Mouse (Mus musculus): ENCODE results near the gene Pnp. TPM values are rescaled to one million over a fixed set of nuclear protein-coding genes. Genes with fewer than 3 reads are reported as not detected.
A peak's percentile ranks its signal among the peaks of the same experiment; 100 is the strongest.
"Not testable (repeated sequence)": the region's sequence is repeated elsewhere in the genome, so short reads cannot be mapped to it uniquely, and the experiment has no call there.

Gene Pnp
- polyA plus RNA-seq, 1 experiment from 2014 or later = 48.8 TPM

DNA sequence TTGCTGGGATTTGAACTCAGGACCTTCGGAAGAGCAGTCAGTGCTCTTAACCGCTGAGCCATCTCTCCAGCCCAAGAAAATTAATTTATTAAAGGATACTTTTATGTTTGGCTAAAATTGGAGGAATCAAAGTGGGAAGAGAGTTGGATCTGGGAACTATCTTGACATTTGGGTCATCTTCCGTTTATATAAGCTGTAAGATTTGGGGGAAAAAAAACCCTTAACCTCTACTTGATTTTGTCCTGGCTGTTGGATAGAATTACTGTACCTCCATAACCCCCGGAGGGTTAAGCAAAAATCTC, 26.1 kb upstream of the Pnp start:
- ATAC-seq (ENCODE audit: insufficient number of reproducible peaks, insufficient read depth, low FRiP score, low TSS enrichment) = no peak
- Histone ChIP-seq H3K27me3 (no peaks in the 10 kb centered on the region), H3K4me3 (no peak overlapping the region), H3K36me3 (no peaks in the 10 kb centered on the region), H3K9ac (no peak overlapping the region), H3K27ac (no peak overlapping the region), H3K4me2 (replicated peaks) (no peak overlapping the region), H3K9me3 (no peaks in the 10 kb centered on the region), H3K4me1 (peaks cover 8% of the 10 kb centered on the region; the same call in 1 of the 2 replicates)
- WGBS = 77% methylated on average over 4 of the region's 4 CpGs

DNA sequence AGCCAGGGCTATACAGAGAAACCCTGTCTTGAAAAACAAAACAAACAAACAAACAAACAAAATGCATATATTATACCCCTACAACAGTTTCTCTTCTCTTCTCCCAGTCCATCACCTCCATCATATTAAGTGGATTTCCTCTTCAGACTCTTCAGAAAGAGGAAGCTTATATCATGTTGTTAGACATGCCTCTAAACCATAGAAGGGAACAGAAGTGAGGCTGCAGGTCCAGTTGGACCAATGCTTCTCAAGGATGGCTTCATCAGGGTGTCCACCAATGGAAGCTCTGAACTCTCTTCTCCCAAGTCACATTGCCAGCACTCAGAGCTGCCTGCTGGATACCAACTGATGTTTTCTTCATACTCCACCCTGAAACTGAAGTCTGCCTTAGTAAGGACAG, 25.6 kb upstream of the Pnp start:
- ATAC-seq (ENCODE audit: insufficient number of reproducible peaks, insufficient read depth, low FRiP score, low TSS enrichment); H3K4me1 ChIP-seq; H3K9ac ChIP-seq; H3K36me3 ChIP-seq; H3K27me3 ChIP-seq; H3K9me3 ChIP-seq; H3K4me3 ChIP-seq; H3K27ac ChIP-seq; H3K4me2 ChIP-seq (replicated peaks): not testable (repeated sequence)

GRCm38 (mm10) chr14:50908126-50908525, 22.8 kb upstream of the Pnp start:
- Histone ChIP-seq H3K27me3 (no peaks in the 10 kb centered on the region), H3K4me2 (replicated peaks) (no peak overlapping the region), H3K9me3 (no peaks in the 10 kb centered on the region), H3K27ac (no peak overlapping the region), H3K9ac (no peak overlapping the region), H3K4me3 (no peak overlapping the region), H3K4me1 (peaks cover 8% of the 10 kb centered on the region; the same call in 1 of the 2 replicates), H3K36me3 (peaks cover 12% of the 10 kb centered on the region)
- no peak for ATAC-seq (ENCODE audit: insufficient number of reproducible peaks, insufficient read depth, low FRiP score, low TSS enrichment)
- 79% methylated on average over 4 of the region's 4 CpGs for WGBS

DNA sequence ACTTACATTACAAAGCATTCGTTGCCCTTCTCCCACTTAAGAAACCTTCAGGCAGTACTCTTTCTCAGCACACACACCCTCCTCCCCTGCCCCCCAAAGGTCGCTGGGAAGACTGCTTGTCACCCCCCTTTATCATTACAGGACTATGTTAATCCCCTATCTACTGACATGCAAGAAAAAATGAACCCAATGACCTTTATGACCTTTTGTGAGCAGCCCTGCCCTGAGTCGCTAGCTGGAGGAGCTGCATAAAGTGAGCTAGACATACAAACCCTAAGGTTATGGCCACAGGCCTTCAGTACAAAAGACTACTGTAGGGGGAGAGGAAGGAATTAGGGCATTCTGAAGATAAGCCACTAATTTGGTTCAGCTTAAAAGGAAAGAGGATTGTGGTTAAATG, 19.5 kb upstream of the Pnp start:
- 41% methylated on average over 3 of the region's 3 CpGs for WGBS
- Histone ChIP-seq H3K4me1 (no peaks in the 10 kb centered on the region), H3K36me3 (peaks cover 37% of the 10 kb centered on the region), H3K4me3 (no peak overlapping the region), H3K27ac (no peak overlapping the region), H3K9me3 (no peaks in the 10 kb centered on the region), H3K4me2 (replicated peaks) (no peak overlapping the region), H3K9ac (no peak overlapping the region), H3K27me3 (no peaks in the 10 kb centered on the region)
- ATAC-seq (ENCODE audit: insufficient number of reproducible peaks, insufficient read depth, low FRiP score, low TSS enrichment) = no peak

- not testable (repeated sequence) for ATAC-seq (ENCODE audit: insufficient number of reproducible peaks, insufficient read depth, low FRiP score, low TSS enrichment); H3K9me3 ChIP-seq; H3K27ac ChIP-seq; H3K27me3 ChIP-seq
- H3K4me3 ChIP-seq = peak overlapping the region; percentile 74
- H3K36me3 ChIP-seq = peaks cover 34% of the 10 kb centered on the region
- peak overlapping the region; percentile 70 for H3K4me2 ChIP-seq (replicated peaks)
- H3K4me1 ChIP-seq = peaks cover 15% of the 10 kb centered on the region
- WGBS = 82% methylated on average over 1 of the region's 1 CpGs
- peak overlapping the region; percentile 71 for H3K9ac ChIP-seq
Measured at GRCm38 (mm10) chr14:50923437-50923836, 7.4 kb upstream of the Pnp start.

DNA sequence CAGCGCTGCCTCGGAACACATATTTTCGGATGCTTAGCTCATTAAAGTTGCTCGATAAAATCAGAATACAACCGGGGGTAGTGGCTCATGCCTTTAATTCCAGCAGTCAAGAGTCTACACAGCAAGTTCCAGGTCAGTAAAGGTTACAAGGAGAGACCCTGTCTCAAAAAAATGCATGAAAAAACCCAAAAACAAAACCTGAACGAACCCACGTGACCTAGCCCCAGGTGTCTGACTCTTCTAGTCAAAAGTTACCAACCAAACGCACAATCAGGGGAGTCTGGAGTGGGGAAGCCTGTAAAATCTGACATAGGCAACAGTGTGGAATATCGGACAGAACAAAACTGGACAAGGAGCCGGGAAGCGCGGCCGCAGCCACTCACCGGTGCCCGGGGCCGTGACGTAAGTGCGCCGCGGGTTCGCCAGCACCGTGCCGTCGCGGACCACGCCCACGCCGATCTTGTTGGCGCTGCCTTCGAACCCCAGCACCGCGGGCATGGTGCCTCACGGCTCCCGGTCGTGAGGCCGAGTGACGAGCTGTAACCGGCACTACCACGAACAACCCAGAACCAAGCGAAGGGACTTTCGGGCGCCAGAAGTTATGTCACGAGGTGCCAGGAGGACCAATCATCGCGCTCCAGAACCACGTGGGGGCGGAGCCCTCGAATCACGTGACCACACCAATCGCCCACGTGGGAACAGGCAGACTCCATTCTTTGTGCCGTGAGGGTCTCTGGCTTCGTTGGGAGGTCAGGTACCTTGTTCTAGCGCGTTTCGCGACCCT, 6.4 kb upstream of the Pnp start, which contains the start of the genes Osgep and Apex1:
Gene Osgep, minus strand, starts transcription at position 613 of the 784 bp plus-strand sequence.
Gene Apex1, plus strand, starts transcription at position 688 of the 784 bp plus-strand sequence.
- peaks cover 18% of the 10 kb centered on the region for H3K4me1 ChIP-seq
- peak within 1 kb of the TSS; percentile 71 for H3K9ac ChIP-seq
- H3K9me3 ChIP-seq = no peaks in the 10 kb centered on the region
- WGBS = under 1% methylated on average over 57 of the region's 57 CpGs
- peaks cover 30% of the 10 kb centered on the region for H3K36me3 ChIP-seq
- ATAC-seq (ENCODE audit: insufficient number of reproducible peaks, insufficient read depth, low FRiP score, low TSS enrichment) = peak; percentile 93
- H3K27me3 ChIP-seq = no peaks in the 10 kb centered on the region
- H3K4me3 ChIP-seq = peak within 1 kb of the TSS; percentile 74
- H3K27ac ChIP-seq = peak within 1 kb of the TSS; percentile 91
- peak within 1 kb of the TSS; percentile 70 for H3K4me2 ChIP-seq (replicated peaks)

DNA sequence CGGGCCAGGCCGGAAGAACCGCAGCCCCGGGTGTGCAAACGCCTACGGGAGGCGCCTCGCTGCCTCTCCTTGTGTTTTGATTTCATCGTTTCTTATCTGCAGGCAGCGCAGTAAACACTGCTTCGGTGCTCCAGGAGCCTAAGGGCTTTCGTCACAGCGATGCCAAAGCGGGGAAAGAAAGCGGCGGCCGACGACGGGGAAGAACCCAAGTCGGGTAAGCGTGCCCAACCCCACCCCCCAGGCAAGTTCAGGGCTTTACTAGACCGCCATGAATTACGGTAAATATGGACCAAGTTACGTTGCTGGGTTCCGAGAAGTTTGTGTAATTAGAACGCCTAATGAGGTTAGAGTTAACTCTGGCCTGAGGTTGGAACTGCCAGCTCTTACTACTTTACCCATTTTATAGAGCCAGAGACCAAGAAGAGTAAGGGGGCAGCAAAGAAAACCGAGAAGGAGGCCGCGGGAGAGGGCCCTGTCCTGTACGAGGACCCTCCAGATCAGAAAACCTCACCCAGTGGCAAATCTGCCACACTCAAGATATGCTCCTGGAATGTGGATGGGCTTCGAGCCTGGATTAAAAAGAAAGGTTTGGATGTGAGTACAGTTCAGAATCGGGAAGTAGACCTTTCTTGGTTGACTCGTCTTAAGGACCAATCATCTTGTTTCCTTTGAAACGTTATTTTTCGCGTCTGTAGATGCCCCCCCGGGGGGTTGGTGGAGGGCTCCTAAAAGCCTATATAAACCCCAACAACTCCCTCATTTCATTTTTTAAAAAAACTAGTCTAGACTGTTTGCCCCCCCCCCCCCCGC, 5.6 kb upstream of the Pnp start:
- peak; percentile 44 for ATAC-seq (ENCODE audit: insufficient number of reproducible peaks, insufficient read depth, low FRiP score, low TSS enrichment)
- 1% methylated on average over 38 of the region's 38 CpGs for WGBS

DNA sequence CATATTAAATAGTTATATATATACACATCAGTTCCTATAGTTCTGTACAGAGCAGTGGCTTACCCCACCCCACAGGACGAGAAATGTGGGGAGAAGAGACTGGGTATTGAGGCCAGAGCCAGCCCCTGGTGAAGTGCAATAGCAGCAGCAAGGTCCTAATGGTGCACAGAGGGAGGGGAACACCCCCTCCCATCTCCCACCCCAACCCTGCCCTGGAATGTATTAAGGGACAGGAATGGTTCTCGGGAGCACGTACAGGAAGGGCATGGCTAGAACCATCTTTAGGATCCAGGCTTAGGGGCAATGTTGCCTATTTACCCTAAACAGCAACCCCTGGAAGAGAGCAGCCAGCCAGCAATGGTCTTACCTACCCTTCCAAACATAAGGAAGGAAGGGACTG, 3.5 kb upstream of the Pnp start:
- Histone ChIP-seq H3K4me1 (peaks cover 25% of the 10 kb centered on the region), H3K36me3 (peaks cover 30% of the 10 kb centered on the region), H3K27ac (no peak overlapping the region), H3K4me3 (no peak overlapping the region), H3K9me3 (no peaks in the 10 kb centered on the region), H3K4me2 (replicated peaks) (no peak overlapping the region), H3K9ac (no peak overlapping the region), H3K27me3 (no peaks in the 10 kb centered on the region)
- 66% methylated on average over 3 of the region's 3 CpGs for WGBS
- no peak for ATAC-seq (ENCODE audit: insufficient number of reproducible peaks, insufficient read depth, low FRiP score, low TSS enrichment)

More for the DNA sequence above, 5.6 kb upstream of the Pnp start:
- peak overlapping the region; percentile 70 for H3K4me2 ChIP-seq (replicated peaks)
- H3K27ac ChIP-seq = peak overlapping the region; percentile 91
- peaks cover 25% of the 10 kb centered on the region for H3K4me1 ChIP-seq
- no peaks in the 10 kb centered on the region for H3K9me3 ChIP-seq
- peak overlapping the region; percentile 74 for H3K4me3 ChIP-seq
- H3K27me3 ChIP-seq = no peaks in the 10 kb centered on the region
- H3K9ac ChIP-seq = peak overlapping the region; percentile 71
- peaks cover 30% of the 10 kb centered on the region for H3K36me3 ChIP-seq

DNA sequence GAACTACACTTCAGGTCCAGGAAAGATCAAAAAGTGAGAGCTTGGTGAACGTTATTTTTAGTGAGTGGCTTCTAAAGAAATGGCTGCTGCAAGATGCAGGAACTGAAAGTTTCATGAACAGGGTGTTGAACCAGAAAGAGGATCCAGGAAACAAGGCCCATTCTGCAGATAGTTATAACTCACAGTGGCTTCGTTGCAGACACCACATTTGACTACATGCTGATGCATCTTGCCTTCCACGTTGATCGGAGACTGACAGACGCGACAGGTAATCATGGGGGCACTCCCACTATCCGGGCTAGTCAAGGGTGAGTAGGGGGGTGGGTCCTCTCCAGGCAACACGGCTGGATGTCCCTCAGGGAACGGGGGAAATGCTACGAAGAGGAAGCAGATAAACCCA, 931 bp upstream of the Pnp start:
- Histone ChIP-seq H3K36me3 (peaks cover 30% of the 10 kb centered on the region), H3K4me2 (replicated peaks) (peak overlapping the region; percentile 85), H3K27me3 (no peaks in the 10 kb centered on the region), H3K4me3 (peak overlapping the region; percentile 92), H3K27ac (no peak overlapping the region), H3K9ac (peak overlapping the region; percentile 81), H3K9me3 (no peaks in the 10 kb centered on the region), H3K4me1 (peaks cover 19% of the 10 kb centered on the region)
- no peak for ATAC-seq (ENCODE audit: insufficient number of reproducible peaks, insufficient read depth, low FRiP score, low TSS enrichment)
- WGBS = 18% methylated on average over 10 of the region's 10 CpGs

DNA sequence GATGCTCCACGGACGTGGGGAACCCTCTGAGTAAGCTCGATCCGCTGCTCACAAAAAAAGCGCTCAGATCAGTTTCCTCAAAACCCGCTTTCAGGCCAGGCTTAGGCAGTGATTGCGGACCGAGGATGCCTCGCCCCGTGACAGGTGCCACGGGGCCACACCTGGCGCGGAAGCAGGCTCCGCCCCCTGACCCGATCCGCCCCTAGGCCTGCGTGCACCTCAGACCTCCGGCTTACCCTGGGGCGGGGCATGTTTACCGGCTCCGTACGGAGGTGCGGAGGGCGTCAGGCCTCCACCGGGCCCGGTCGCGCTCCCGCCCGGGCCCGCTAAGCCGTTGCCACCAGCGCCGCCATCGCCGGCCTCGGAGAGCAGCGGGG, 517 bp upstream of the Pnp start:
- 1% methylated on average over 37 of the region's 38 CpGs for WGBS
- H3K27me3 ChIP-seq = no peaks in the 10 kb centered on the region
- peaks cover 19% of the 10 kb centered on the region for H3K4me1 ChIP-seq
- H3K9ac ChIP-seq = peak overlapping the region; percentile 81
- no peaks in the 10 kb centered on the region for H3K9me3 ChIP-seq
- peak; percentile 29 for ATAC-seq (ENCODE audit: insufficient number of reproducible peaks, insufficient read depth, low FRiP score, low TSS enrichment)
- H3K4me2 ChIP-seq (replicated peaks) = peak overlapping the region; percentile 85
- peak overlapping the region; percentile 59 for H3K27ac ChIP-seq
- H3K4me3 ChIP-seq = peak overlapping the region; percentile 92
- H3K36me3 ChIP-seq = peaks cover 30% of the 10 kb centered on the region

DNA sequence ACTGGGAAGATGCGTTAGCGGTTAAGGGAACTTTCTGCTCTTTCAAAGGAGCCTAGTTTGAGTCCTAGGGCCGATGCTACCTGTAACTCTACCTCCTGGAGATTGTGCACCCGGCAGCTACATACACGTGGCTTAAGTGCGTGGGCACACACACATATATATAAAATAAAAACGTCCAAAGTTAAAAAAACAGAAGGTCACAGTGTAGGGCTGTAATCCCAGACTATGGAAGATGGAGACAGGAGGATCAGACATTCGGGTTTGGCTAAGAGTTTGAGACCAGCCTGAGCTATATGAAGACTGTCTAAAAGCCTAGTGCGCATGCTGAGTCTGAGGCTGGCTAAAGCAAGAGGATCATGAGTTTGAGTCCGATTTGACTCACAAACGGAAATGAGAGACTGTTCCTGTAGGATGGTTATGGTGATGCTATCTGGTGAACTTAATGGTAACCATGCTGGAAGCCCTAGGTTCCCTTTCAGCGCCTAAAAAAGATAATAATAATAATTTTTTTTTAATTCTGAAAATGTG, 675 bp downstream of the Pnp start:
- no peaks in the 10 kb centered on the region for H3K27me3 ChIP-seq
- H3K27ac ChIP-seq = peak overlapping the region; percentile 93
- peak overlapping the region; percentile 44 for H3K9ac ChIP-seq
- peak overlapping the region; percentile 92 for H3K4me3 ChIP-seq
- peaks cover 25% of the 10 kb centered on the region for H3K36me3 ChIP-seq
- peak; percentile 2; the same call in 1 of the 2 replicates for ATAC-seq (ENCODE audit: insufficient number of reproducible peaks, insufficient read depth, low FRiP score, low TSS enrichment)
- H3K9me3 ChIP-seq = no peaks in the 10 kb centered on the region
- H3K4me1 ChIP-seq = peaks cover 10% of the 10 kb centered on the region; the same call in 1 of the 2 replicates
- peak overlapping the region; percentile 62 for H3K4me2 ChIP-seq (replicated peaks)
- 11% methylated on average over 12 of the region's 12 CpGs for WGBS

Data from embryonic facial prominence, embryonic 12.5 days (tissue).